Mouse (Mus musculus) 3T3-L1 (cell line): ENCODE measurements around the gene Hist1h2bb.

ENCODE experiments used
- DNase-seq: peaks from one replicate; pipeline ENCODE4 v3.0.0-alpha.2; 2015; ENCODE audit warnings: low read depth, low spot score

Gene Hist1h2bb

DNA sequence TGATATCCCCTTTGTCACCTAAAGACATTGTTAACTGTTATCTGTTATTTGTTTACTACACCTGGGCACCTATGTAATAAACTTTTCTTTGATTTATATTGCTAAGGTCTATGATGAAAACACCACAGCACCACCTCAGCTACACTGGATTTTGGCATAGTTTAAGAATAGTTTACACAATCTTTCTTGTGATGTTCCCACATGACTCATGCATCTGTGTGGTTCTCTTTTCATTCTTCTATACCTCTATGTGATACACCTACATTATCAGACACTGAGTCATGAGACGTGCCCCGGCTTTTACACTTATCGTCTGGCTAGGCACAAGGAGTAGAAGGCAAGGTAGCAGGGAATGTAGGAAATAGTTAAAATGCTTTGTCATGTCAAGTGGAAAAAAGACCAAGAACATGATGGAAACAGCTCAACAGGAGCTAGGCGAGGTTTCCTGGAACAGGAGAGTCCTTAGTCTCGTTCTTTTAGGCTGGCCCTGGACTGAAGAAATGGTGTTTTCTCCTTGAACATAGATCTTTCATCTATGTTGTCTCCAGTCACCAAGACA lies 3.1 kb downstream of the Hist1h2bb start:
- DNase-seq = peak; percentile 56

DNA sequence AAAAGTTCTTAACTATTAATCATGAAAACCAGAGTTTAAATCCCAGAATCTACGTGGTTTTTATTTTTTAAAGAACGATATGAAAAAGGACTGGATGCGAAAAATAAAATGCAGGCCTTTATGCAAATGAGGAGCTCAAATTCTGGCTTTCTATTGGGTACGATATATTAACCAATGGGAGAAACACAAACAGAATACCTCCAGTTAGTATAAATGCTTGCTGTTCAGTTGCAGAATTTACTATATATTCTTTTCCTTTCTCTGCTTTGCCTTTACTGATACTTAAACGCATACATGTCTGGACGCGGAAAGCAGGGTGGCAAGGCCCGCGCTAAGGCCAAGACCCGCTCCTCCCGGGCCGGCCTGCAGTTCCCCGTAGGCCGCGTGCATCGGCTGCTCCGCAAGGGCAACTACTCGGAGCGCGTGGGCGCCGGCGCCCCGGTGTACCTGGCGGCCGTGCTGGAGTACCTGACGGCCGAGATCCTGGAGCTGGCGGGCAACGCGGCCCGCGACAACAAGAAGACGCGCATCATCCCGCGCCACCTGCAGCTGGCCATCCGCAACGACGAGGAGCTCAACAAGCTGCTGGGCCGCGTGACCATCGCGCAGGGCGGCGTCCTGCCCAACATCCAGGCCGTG lies 4.4 kb downstream of the Hist1h2bb start, which contains the start of gene Hist1h2ab:
TSS of gene Hist1h2ab (plus strand) at position 288 of the 639 bp plus-strand sequence.
- DNase-seq = peak; percentile 81

DNA sequence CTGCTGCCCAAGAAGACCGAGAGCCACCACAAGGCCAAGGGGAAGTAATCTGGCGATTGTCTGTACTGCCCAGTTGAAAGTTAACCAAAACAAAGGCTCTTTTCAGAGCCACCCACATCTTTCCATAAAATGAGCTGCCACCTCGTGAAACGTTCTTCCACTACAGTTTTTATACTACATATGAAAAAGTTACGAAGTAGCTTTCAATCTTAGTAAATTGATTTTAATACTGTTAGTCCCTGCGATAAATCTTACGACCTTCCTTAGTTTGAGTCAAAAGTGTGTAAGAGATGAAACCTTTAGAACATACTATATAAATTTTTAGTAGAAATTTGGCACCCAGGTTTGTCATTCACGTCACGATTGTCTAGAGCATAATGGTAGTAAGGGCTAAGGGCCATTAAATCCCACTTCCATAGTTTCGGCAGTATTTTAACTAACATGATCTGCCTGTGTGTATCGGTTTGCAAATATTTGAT lies 5.0 kb downstream of the Hist1h2bb start:
- peak; percentile 61 for DNase-seq

GRCm38 (mm10) chr13:23752067-23752741 lies 5.7 kb downstream of the Hist1h2bb start, which contains the start of gene Hist1h3b:
TSS of gene Hist1h3b (plus strand) at chr13:23752267.
- DNase-seq = peak; percentile 98

DNA sequence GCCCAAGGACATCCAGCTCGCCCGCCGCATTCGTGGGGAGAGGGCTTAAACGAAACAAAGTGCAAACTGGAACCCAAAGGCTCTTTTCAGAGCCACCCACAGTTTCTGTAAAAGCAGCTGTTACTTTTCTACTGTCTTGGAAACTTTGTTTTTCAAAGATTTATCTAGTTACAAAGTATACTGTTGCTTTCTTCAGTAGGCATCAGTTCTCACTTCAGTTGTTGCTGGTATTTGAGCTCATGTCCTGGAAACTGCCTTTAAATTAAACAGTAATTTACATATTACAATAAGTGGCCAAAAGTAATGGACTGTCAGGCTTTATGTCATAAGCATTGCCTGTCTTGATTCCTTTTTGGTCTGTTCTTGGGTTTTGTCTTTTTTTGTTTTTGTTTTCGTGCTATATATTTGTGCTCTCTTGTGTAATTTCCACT lies 6.2 kb downstream of the Hist1h2bb start:
- DNase-seq = peak; percentile 36

GRCm38 (mm10) chr13:23753314-23754078 lies 7.0 kb downstream of the Hist1h2bb start:
- peak; percentile 49 for DNase-seq

- no peak for DNase-seq
Observed at GRCm38 (mm10) chr13:23755000-23755399, 8.5 kb downstream of the Hist1h2bb start.

- DNase-seq = peak; percentile 96
Observed at GRCm38 (mm10) chr13:23756790-23757189, 10.3 kb downstream of the Hist1h2bb start, which contains the start of gene Hist1h4b. TSS of gene Hist1h4b (plus strand) at chr13:23757013.

DNA sequence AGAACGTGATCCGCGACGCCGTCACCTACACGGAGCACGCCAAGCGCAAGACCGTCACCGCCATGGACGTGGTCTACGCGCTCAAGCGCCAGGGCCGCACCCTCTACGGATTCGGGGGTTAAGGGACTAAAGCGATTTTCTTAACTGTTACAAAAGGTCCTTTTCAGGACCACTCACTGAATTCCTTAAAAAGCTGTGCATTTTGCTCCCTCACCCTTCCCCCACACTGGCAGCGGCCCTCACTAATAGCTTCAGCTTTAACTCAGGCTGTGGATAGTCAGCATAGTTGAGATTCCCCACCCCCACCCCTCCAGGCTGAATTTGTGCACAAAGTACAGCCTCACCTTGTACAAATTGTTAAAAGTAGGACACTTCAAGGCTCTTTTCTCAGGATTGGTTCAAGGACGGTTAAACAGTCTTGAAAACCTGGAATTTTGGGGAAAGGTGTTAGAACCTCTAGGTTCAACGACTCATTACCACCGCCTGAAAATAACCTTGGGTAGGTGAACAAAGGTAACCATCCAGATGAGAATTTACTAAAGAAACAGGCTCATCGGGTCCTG lies 10.8 kb downstream of the Hist1h2bb start:
- DNase-seq = peak; percentile 34

DNA sequence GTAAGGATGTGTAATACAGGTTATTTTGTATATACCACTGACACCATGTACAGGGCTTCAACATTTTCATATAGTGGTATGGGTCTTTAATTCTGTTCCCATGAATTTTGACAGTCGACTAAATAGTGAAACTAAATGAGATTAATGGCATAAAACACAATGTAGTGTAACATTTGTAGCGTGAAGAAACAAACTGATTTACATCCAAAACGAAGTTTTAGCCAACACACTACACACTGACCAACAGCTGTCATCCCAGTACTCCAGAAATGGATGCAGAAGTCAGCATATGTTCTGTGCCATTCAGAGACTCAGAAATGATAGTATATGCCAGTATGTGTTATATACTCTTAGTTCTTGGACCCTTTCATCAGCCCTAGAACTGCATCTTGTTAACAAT lies 11.4 kb downstream of the Hist1h2bb start:
- DNase-seq = peak; percentile 26

DNA sequence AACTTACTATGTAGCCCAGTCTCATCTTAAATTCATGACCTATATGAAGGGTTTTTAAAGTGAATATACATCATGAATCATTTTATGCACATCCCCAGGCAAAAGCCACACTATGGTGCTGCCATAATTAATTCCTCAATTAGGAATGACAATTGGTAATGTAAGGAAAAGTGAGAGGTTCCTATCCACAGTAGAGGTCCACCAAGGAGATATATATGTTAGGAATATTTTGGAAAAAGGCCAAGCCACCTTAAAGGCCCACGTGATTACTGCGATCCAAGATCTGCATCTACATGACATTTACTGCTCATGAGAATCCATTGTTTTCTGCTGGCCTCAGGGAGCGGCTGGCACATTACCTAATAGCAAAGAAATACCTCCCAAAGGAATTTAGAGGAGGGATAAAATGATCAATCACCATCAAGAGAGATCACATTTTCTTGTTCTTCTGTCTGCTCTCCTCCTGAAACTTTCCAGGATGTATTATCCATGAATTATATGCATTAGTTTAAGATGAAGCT lies 12.8 kb downstream of the Hist1h2bb start:
- DNase-seq = no peak

GRCm38 (mm10) chr13:23759916-23760239 lies 13.3 kb downstream of the Hist1h2bb start:
- no peak for DNase-seq

DNA sequence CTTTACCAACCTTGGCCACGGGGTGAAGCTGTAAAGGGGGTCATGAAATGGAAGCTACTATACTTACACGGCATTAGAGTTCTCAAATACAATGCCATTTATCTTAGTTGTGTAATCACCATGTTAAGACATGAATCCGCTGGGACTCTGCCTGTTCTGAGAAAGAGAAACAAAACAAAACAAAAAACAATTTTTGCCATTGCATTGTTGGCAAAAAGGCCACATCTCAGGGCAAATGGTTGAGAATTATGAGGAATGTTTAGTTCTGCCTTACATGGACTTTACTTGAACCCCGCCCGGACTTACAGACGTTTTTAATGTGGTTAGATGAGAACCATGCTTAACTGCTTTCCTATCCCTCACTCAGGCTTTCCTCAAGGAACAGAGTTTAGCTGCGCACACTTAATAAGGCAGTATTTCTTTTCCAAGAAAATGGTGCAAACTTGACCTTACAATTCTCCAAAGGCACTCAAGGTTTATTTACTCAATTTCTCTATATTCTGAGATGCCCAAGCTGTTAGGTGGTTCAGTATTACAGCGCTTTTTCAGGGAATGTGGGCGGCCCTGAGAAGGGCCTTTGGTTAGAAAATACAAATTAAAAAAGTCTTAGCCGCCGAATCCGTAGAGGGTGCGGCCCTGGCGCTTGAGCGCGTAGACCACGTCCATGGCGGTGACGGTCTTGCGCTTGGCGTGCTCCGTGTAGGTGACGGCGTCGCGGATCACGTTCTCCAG lies 13.9 kb downstream of the Hist1h2bb start:
- DNase-seq = peak; percentile 81

GRCm38 (mm10) chr13:23760972-23761864 lies 14.7 kb downstream of the Hist1h2bb start, which contains the start of gene Hist1h4a:
TSS of gene Hist1h4a (minus strand) at chr13:23761230.
- DNase-seq = peak; percentile 95

- peak; percentile 85 for DNase-seq
Observed at GRCm38 (mm10) chr13:23761871-23762821, 15.6 kb downstream of the Hist1h2bb start, which contains the start of gene Hist1h3a. TSS of gene Hist1h3a (minus strand) at chr13:23762386.

- DNase-seq = no peak
Observed at GRCm38 (mm10) chr13:23763242-23763585, 16.7 kb downstream of the Hist1h2bb start.

- peak; percentile 59 for DNase-seq
Observed at GRCm38 (mm10) chr13:23763586-23764323, 17.2 kb downstream of the Hist1h2bb start, which contains the start of gene Hist1h1a. TSS of gene Hist1h1a (plus strand) at chr13:23763666.
